Mouse (Mus musculus) gastrocnemius, adult 2 months (tissue): ENCODE results near the gene Fancc. TPM values are rescaled to one million over a fixed set of nuclear protein-coding genes. Genes with fewer than 3 reads are reported as not detected.

Experiments
- DNase-seq: peaks from one replicate; pipeline ENCODE4 v3.0.0; 2022
- H3K27ac ChIP-seq: fragments of 200-600 bp; 2 replicates; pipeline ENCODE4 v1.8.1; 2022; ENCODE audit warnings: mild to moderate bottlenecking
- H3K4me3 ChIP-seq: fragments of 200-600 bp; 2 replicates; pipeline ENCODE4 v1.8.1; 2022; ENCODE audit warnings: mild to moderate bottlenecking, moderate library complexity
- CTCF ChIP-seq: fragments of 200-600 bp; IDR thresholded peaks from 2 replicates; pipeline ENCODE4 v1.8.1; 2022; ENCODE audit warnings: antibody characterized with exemption, mild to moderate bottlenecking, moderate library complexity
- intact Hi-C: fragments of 180-260 bp; cut with DNase I; formaldehyde crosslinking; loops from one replicate; pipeline ENCODE4 v1.15.1; 2025
- total RNA-seq, 2 experiments: library from RNA; stranded (reverse); gene quantifications; 2 replicates each; pipeline ENCODE4 v1.2.3; 2021

Fancc gene
- total RNA-seq, 2 experiments from 2014 or later, result 2.3 to 2.6 TPM

DNA sequence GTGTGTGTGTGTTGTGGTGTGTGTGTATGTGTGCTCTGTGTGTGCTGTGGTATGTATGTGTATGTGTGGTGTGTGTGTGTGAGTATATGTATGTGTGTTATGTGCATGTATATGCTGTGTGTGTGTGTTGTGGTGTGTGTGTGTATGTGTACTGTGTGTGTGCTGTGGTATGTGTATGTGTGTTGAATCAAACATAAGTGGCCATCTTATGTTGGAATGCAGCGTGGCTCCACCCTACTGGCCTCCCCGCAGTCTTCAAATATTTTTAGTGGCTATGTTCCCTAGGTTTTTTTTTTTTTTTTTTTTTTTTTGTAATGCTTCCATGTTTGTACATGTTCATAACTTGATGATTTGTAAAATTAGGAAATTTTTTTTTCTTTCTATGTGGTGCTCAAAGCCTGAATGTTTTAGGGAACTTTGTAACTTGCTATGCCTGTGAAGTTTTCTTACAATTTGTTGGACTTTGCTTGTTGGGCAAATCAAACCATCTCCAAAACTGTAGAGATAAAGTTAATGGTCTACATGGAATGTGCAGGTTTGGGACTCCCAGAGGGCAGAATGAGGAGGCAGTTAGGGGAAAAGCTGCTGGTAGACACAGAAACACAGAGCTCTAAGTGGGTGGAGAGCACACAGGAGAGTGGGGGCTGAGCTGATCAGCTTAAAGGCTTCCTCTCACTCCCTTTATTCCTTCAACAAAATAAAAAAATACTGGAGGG lies 244.6 kb downstream of the Fancc start:
- no peak for TF ChIP-seq CTCF
- DNase-seq, result no peak
- Histone ChIP-seq H3K27ac (peak overlapping the region; percentile 94), H3K4me3 (peak overlapping the region; percentile 31)
- intact Hi-C loops, result no loop called here

DNA sequence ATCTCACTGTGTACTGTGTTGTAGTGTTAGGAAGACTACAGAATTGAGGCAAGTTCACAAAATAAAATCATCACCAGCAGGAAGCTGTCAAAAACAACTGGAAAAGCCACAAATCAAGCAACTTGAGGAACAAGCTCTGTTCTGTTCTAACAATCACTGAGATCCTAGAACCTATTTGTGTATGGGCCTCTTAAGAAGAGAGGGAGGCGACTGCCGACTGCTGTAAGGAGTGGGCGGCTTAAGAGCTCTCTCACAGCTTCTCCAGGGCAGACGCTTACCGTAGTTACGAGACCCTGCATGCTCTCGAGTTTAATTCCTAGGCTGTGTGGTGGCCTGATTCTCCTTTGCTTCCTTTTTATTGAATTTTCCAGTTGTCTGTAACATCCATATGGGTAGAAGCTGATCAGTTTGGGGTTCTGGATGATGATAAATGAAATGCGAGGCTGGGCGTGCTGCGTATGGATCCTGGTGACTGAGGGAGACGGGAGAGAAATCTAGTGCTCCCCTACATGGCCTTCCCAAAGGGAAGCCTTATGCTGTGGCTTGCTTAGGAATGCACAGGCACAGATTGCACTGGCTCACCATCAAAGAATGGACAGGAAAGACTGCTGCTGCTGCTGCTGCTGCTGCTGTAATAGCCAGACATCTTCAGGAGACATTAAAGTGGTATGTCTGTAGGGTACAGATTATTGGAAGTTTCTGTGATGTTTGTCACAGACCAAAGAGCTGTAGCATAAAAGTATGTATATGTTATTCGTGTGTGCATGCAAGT lies 245.8 kb downstream of the Fancc start:
- DNase-seq, result no peak
- peak overlapping the region; percentile 100 for H3K27ac ChIP-seq
- H3K4me3 ChIP-seq, result peak overlapping the region; percentile 49
- TF ChIP-seq CTCF, result no peak
- intact Hi-C loops, result no loop called here

DNA sequence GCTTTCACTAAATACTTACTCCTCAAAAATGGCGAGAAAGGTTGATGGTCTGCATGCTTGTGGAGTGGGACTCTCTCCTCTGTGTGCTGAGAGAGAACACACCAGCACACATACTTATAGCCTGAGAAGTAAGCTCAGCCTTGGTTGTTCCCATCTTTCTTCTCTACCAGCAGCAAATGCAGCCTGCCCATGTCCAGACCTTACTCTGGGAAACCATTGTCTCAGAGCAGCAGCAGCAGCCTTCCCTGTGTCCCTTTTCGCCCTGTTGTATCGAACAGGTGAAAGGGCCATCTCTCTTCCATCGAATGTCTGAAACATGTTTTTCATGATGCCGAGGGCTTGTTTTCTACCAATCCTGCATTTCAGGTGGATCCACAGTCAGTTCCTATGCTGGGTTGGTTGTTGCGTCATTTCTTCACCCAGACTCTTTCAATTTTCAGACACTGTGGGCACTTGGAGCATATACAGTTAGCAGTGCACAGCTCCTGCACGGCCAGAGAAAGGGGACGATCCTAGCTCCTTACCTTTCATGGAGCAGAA lies 246.6 kb downstream of the Fancc start:
- intact Hi-C loops, result no loop called here
- TF ChIP-seq CTCF, result no peak
- Histone ChIP-seq H3K27ac (peak overlapping the region; percentile 100), H3K4me3 (peak overlapping the region; percentile 99)
- DNase-seq, result no peak

DNA sequence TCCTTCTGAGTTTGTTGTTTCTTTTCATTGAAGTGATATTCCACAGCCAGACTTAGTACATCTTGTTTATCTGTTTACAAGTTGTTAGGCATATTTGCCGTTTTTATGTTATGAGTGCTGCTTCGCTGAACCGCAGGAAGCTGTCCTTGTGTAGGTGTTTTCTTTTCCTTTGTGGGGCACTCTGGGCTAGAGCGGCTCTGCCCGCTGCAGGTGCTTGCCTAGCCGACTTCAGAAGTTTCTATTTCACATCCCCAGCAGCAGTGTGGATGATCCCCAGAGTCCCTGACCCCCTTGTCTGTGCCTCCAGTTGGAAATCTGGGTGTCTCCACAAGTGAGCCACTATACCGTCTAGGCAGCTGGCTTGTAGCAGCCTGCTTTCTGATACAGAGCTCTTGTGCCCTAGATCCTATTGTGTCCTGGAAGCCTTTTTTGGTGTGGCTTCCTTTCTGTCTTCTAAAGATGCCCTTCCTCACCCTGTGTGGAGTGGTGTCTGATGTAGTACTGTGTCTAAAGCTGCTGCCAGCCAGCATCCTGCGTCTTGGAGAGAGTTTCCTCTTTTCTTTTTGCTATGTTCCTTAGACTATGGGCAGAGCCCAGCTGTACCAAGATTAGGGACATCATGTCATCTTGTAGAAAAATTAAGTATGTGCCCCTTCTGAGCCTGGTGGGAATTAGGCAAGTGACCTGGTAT lies 247.2 kb downstream of the Fancc start:
- peak overlapping the region; percentile 100 for H3K27ac ChIP-seq
- TF ChIP-seq CTCF, result no peak
- H3K4me3 ChIP-seq, result peak overlapping the region; percentile 99
- intact Hi-C loops, result no loop called here
- no peak for DNase-seq

DNA sequence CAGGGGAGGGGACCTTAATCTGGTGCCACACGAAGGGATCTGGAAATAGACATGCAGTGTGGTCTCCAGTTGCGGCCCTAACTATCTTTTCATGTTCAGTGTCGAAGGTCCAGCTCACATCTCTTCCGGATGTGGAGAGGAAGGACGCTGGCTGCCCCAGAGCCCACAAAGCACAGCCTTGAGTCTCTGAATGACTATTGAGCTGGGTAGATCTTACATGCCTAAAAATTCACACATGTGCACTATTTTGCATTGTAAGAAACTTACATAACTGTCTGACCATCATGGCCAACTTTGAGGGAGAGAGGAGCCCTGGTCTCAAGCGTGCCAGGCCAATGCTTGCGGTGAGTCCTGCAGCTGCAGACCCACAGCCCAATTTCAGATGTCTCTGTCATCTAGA lies 247.9 kb downstream of the Fancc start:
- H3K27ac ChIP-seq, result peak overlapping the region; percentile 100
- DNase-seq, result no peak
- H3K4me3 ChIP-seq, result peak overlapping the region; percentile 99
- intact Hi-C loops, result no loop called here
- no peak for TF ChIP-seq CTCF

DNA sequence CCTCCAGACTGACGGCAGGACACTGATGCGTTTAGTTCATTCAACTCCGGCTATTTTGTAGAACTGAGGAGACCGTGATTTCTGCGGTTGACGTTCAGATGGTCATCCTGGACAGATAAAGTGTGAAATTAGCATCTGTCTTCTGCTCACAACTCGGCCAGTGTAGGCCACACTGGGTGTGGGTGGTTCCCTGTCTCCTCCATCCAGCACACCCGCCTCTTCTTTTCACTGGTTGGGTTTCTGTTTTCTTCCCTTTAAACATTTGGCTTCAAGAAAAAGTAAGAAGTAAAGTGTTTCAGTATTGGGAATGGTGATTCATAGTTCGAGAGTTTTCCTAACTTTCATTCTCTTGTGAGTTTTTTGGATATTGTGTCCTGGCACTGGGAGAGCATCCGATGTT lies 248.8 kb downstream of the Fancc start:
- intact Hi-C loops, result no loop called here
- no peak for TF ChIP-seq CTCF
- H3K27ac ChIP-seq, result peak overlapping the region; percentile 100
- no peak for DNase-seq
- H3K4me3 ChIP-seq, result peak overlapping the region; percentile 99

DNA sequence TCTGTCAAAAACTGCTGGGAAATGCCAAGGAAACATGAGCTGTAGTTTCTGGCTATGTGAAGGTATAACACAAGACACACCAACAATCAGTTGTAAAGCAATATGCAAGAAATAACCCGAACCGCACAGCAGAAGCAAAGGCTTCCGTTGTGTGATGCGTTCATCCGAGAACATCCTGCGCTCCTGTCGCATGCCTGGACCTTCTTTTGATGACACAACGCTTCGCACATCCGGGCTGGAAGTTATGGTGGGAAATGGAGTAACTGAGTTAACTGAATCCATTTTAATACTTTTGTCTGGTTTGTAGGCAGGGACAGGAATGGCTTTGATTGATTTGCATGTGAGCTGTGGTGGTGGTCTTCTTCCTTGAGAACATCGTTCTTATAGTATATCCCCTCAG lies 249.4 kb downstream of the Fancc start:
- intact Hi-C loops, result no loop called here
- peak overlapping the region; percentile 99 for H3K4me3 ChIP-seq
- peak overlapping the region; percentile 100 for H3K27ac ChIP-seq
- DNase-seq, result no peak
- TF ChIP-seq CTCF, result no peak

DNA sequence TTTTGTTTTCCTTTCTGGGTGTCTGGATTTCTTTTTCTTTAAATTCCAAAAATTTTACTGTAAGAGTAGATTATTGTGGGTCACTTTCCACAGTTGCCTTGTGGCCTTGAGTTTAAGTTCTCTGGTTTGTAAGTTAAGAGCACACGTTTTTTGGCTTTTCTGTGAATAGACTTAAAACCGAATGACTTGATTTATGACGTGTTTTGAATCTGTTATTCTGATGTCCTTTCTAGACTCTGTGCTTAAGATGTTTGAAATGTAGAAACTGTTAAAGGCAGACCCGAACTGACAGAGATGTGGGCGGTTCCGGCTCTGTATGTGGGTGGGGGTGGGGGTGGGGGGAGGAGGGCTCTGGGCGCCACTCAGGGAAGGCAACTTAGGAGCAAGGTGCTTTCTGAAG lies 250.0 kb downstream of the Fancc start:
- TF ChIP-seq CTCF, result no peak
- intact Hi-C loops, result no loop called here
- DNase-seq, result no peak
- H3K27ac ChIP-seq, result peak overlapping the region; percentile 100
- peak overlapping the region; percentile 99 for H3K4me3 ChIP-seq

DNA sequence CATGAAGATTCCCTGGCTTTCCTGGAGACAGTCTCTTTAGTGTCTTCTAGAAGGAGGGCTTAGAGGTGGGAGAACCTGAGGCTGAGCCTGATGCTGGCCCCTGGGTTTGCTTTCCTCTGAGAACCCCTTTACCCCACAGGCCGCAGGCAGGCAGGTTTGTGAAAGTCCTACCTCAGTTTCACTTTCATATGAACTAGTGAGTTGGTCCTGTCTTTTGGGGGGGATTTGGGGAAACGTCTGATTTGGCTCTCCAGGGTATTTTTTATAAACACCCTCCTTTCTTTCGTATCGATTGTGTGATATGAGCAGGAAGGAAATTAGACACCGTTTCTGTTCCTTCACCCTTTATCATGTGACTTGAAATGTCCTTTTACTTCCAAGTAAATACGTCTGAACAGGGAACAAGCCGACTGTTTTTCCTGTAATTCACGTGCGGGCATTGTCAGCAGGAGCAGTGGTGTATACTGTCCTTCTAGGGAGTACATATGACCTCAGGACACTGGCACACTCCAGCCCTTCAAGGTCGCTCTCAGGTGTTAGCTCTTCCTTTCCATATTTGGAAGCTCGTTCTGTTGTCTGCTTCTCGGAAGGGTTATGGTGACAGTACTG lies 250.6 kb downstream of the Fancc start:
- no peak for DNase-seq
- H3K27ac ChIP-seq, result peak overlapping the region; percentile 100
- intact Hi-C loops, result no loop called here
- TF ChIP-seq CTCF, result no peak
- H3K4me3 ChIP-seq, result peak overlapping the region; percentile 99

DNA sequence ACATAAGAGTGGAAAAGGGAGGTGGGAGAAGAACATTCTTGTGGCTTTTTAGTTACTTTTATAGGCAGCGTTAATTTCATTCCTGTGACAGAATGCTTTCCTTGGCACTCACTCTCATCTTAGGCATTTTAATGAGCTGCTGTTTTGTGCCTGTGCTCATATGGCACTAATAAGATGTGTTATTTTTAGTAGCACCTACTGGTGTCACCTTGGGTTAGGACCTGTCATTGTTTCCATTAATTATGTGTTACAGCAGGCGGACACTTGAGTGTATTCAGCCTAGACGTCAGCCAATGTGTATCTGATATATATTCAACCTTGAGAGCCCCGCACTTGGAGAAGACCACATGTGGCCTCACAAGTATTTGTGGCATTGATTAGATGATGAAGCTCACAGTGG lies 251.3 kb downstream of the Fancc start:
- no peak for TF ChIP-seq CTCF
- Histone ChIP-seq H3K27ac (peak overlapping the region; percentile 100), H3K4me3 (peak overlapping the region; percentile 99)
- intact Hi-C loops, result no loop called here
- DNase-seq, result no peak

DNA sequence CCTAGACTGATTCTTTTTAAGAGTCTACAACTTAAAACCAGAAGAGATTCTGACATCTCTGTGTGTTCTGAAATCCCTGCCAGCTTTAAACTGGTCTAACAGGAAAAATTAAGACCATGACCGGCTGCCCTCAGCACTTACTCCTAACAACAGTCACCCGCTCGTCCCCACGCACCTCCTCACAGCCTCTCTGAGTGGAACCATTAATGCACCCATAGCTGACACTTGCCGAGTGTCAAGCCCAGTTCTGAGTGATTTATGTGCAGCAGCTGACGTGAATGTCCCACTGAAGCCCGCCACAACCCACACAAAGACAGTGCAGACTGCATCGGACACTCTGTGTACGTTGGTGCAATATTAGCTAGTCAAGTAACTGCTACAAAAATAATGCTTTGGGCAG lies 251.9 kb downstream of the Fancc start:
- peak overlapping the region; percentile 99 for H3K4me3 ChIP-seq
- H3K27ac ChIP-seq, result peak overlapping the region; percentile 100
- peak; percentile 70 for DNase-seq
- no peak for TF ChIP-seq CTCF
- intact Hi-C loops, result no loop called here

DNA sequence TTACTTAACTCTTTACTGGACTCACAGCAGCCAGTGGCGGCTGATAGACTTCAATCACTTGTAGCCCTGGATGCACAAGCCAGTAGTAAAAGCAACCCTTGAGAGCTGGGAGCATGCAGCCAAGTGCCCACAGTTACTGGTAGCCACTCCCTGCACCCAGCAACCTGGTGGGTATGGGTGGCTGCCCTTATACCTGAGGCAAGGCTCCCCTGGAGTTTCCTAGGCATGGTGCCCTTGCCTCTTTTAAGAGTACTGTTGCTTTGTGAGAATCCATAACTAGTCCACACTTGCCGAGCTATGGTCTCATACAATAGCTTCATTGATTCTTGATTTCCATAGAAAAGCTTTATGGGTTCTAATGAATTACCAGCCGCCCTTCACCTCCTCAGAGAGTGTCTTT lies 252.7 kb downstream of the Fancc start:
- intact Hi-C loops, result no loop called here
- peak overlapping the region; percentile 99 for H3K4me3 ChIP-seq

More for the DNA sequence above, 252.7 kb downstream of the Fancc start:
- no peak for TF ChIP-seq CTCF
- no peak for DNase-seq
- H3K27ac ChIP-seq, result peak overlapping the region; percentile 100
